Mouse (Mus musculus) limb, embryonic 13.5 days (tissue): ENCODE data around the gene Rbm33. TPM values are rescaled to one million over a fixed set of nuclear protein-coding genes. Genes with fewer than 3 reads are reported as not detected.
A peak's percentile ranks its signal among the peaks of the same experiment; 100 is the strongest.

Experiments
- ATAC-seq: fragments of 200-750 bp; cut with Nextera tagmentation; 2 replicates; pipeline ENCODE4 v1.8.0; 2017; ENCODE audit warnings: low read depth, moderate number of reproducible peaks, moderate TSS enrichment; ENCODE audit not compliant: low FRiP score
- H3K27ac ChIP-seq: fragments of 300-500 bp; sonication (generic); 2 replicates; pipeline ENCODE4 v1.5.1; 2015; ENCODE audit warnings: inconsistent platforms, mild to moderate bottlenecking, moderate library complexity
- H3K27me3 ChIP-seq: fragments of 300-500 bp; sonication (generic); 2 replicates; pipeline ENCODE4 v1.6.1; 2015; ENCODE audit warnings: mild to moderate bottlenecking, inconsistent platforms
- H3K36me3 ChIP-seq: fragments of 300-500 bp; sonication (generic); 2 replicates; pipeline ENCODE4 v1.6.1; 2015; ENCODE audit warnings: inconsistent platforms, mild to moderate bottlenecking, moderate library complexity
- H3K4me1 ChIP-seq: fragments of 300-500 bp; sonication (generic); 2 replicates; pipeline ENCODE4 v1.6.1; 2015; ENCODE audit warnings: inconsistent platforms
- H3K4me2 ChIP-seq: fragments of 300-500 bp; sonication (generic); replicated peaks from 2 replicates; pipeline ENCODE4 v1.6.1; 2015; ENCODE audit warnings: inconsistent platforms, mild to moderate bottlenecking, moderate library complexity
- H3K4me3 ChIP-seq: fragments of 300-500 bp; sonication (generic); 2 replicates; pipeline ENCODE4 v1.5.1; 2015; ENCODE audit warnings: moderate library complexity, mild to moderate bottlenecking, inconsistent platforms
- H3K9ac ChIP-seq: fragments of 300-500 bp; sonication (generic); 2 replicates; pipeline ENCODE4 v1.6.1; 2015; ENCODE audit warnings: mild to moderate bottlenecking, inconsistent platforms
- H3K9me3 ChIP-seq: fragments of 300-500 bp; sonication (generic); 2 replicates; pipeline ENCODE4 v1.6.1; 2016; ENCODE audit warnings: inconsistent platforms
- WGBS: fragments of 180-500 bp; shearing (Covaris S2); methylation state at CpG from one replicate; pipeline ENCODE4 v1.1.7; 2015; 5-methylcytosine and 5-hydroxymethylcytosine counted together
- polyA plus RNA-seq: library from polyadenylated mRNA; unstranded; fragments of >200 nt; fragmentation: Nextera tagmentation; extraction: Ambion mirVana; gene quantifications from 2 replicates; pipeline ENCODE4 v1.2.1, GENCODE M21; 2015

Rbm33 gene
- polyA plus RNA-seq, 1 experiment from 2014 or later, result 12.5 TPM

- Histone ChIP-seq H3K4me1 (no peaks in the 10 kb centered on the region), H3K36me3 (peaks cover 53% of the 10 kb centered on the region), H3K4me2 (no peak overlapping the region), H3K4me3 (no peak overlapping the region), H3K9me3 (no peaks in the 10 kb centered on the region), H3K27me3 (no peaks in the 10 kb centered on the region), H3K27ac (no peak overlapping the region), H3K9ac (no peak overlapping the region)
- 90% methylated on average over 9 of the region's 9 CpGs for WGBS
- no peak for ATAC-seq
Measured at GRCm38 (mm10) chr5:28387531-28388179, 70.7 kb downstream of the Rbm33 start.

DNA sequence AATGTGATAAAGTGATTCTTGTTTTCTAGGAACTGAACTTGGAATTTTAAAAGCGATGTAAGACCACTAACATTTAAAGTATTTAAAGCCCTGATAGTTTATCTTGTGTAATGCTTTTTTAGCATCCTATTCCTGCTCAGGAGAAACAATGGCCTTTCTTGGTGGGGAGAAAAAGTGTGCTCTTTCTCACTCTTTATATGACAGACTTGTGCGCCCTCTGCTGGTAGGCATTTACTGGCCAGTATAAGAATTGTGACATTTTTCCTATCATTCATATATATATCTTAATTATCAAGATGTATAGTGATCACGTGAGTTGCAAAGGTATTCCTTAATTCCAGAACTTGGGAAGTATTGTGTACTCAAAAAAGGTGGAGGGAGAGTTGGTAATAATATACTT, 71.3 kb downstream of the Rbm33 start:
- ATAC-seq, result peak; percentile 48; the same call in 1 of the 2 replicates
- H3K4me2 ChIP-seq, result no peak overlapping the region
- WGBS, result 63% methylated on average over 3 of the region's 3 CpGs

DNA sequence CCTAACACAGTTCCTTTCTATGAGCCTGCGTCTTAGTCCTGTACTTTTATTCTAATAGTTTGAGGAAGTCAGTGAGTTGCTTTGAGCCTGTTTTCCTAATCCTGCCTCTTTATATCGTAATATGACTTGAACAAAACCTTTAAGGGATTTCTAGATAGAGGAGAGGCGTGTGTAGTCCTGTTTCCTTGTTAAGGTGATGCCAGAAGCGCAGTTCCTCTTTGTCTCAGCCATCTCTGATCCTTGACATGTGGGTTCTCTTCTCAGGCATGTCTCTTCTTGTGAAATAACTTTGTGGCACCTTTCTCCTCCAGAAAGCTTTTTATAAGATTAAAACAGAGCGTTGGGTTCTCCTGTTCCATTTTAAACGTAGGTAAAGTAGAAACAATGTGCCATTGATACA, 73.3 kb downstream of the Rbm33 start:
- no peak for ATAC-seq
- 78% methylated on average over 6 of the region's 6 CpGs for WGBS
- Histone ChIP-seq H3K27me3 (no peaks in the 10 kb centered on the region), H3K4me3 (no peak overlapping the region), H3K9me3 (no peaks in the 10 kb centered on the region), H3K9ac (no peak overlapping the region), H3K4me2 (no peak overlapping the region), H3K27ac (no peak overlapping the region), H3K36me3 (peaks cover 67% of the 10 kb centered on the region), H3K4me1 (no peaks in the 10 kb centered on the region)

More for the DNA sequence above, 71.3 kb downstream of the Rbm33 start:
- no peak overlapping the region for H3K27ac ChIP-seq
- H3K36me3 ChIP-seq, result peaks cover 51% of the 10 kb centered on the region
- H3K4me3 ChIP-seq, result no peak overlapping the region
- no peaks in the 10 kb centered on the region for H3K27me3 ChIP-seq
- no peaks in the 10 kb centered on the region for H3K4me1 ChIP-seq
- no peaks in the 10 kb centered on the region for H3K9me3 ChIP-seq
- H3K9ac ChIP-seq, result no peak overlapping the region

- Histone ChIP-seq H3K9ac (no peak overlapping the region), H3K4me1 (no peaks in the 10 kb centered on the region), H3K4me3 (no peak overlapping the region), H3K9me3 (no peaks in the 10 kb centered on the region), H3K4me2 (no peak overlapping the region), H3K27me3 (no peaks in the 10 kb centered on the region), H3K36me3 (peaks cover 63% of the 10 kb centered on the region), H3K27ac (no peak overlapping the region)
- 94% methylated on average over 2 of the region's 2 CpGs for WGBS
- ATAC-seq, result no peak
Measured at GRCm38 (mm10) chr5:28397344-28397743, 80.4 kb downstream of the Rbm33 start.

- H3K4me1 ChIP-seq, result no peaks in the 10 kb centered on the region
- WGBS, result 58% methylated on average over 3 of the region's 3 CpGs
- H3K9ac ChIP-seq, result no peak overlapping the region
- no peak for ATAC-seq
- H3K9me3 ChIP-seq, result no peaks in the 10 kb centered on the region
- no peak overlapping the region for H3K4me3 ChIP-seq
- no peaks in the 10 kb centered on the region for H3K27me3 ChIP-seq
- no peak overlapping the region for H3K27ac ChIP-seq
- H3K4me2 ChIP-seq, result no peak overlapping the region
- peaks cover 59% of the 10 kb centered on the region for H3K36me3 ChIP-seq
Measured at GRCm38 (mm10) chr5:28398736-28399135, 81.8 kb downstream of the Rbm33 start.

GRCm38 (mm10) chr5:28399451-28400115, 82.7 kb downstream of the Rbm33 start:
- H3K4me2 ChIP-seq, result no peak overlapping the region
- H3K4me1 ChIP-seq, result no peaks in the 10 kb centered on the region
- no peak overlapping the region for H3K4me3 ChIP-seq
- no peak overlapping the region for H3K27ac ChIP-seq
- H3K9ac ChIP-seq, result no peak overlapping the region
- H3K9me3 ChIP-seq, result no peaks in the 10 kb centered on the region
- no peak for ATAC-seq
- H3K27me3 ChIP-seq, result no peaks in the 10 kb centered on the region
- peaks cover 51% of the 10 kb centered on the region for H3K36me3 ChIP-seq
- 75% methylated on average over 2 of the region's 2 CpGs for WGBS

DNA sequence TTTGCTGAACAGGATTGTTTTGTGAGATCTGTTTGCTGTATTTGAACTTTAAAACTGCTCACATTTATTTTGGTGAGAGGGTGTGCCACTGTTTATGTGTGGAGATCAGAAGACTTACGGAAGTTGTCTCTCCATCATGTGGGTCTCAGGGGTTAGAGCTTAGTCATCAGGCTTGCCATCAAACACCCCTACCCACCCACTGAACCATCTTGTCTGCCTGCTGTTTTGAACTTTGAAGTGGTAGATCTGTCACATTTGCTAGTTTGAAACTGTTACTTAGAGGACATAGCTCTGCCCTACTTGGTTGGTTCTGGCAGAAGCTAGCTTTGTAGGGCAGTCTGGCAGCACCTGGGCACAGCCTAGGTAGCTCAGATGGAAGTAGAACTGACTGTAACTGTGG, 85.8 kb downstream of the Rbm33 start:
- H3K9me3 ChIP-seq, result no peaks in the 10 kb centered on the region
- no peak for ATAC-seq
- no peak overlapping the region for H3K9ac ChIP-seq
- no peak overlapping the region for H3K4me3 ChIP-seq
- H3K4me2 ChIP-seq, result no peak overlapping the region
- peaks cover 37% of the 10 kb centered on the region for H3K36me3 ChIP-seq
- 94% methylated on average over 1 of the region's 1 CpGs for WGBS
- no peak overlapping the region for H3K27ac ChIP-seq
- H3K27me3 ChIP-seq, result no peaks in the 10 kb centered on the region
- no peaks in the 10 kb centered on the region for H3K4me1 ChIP-seq

DNA sequence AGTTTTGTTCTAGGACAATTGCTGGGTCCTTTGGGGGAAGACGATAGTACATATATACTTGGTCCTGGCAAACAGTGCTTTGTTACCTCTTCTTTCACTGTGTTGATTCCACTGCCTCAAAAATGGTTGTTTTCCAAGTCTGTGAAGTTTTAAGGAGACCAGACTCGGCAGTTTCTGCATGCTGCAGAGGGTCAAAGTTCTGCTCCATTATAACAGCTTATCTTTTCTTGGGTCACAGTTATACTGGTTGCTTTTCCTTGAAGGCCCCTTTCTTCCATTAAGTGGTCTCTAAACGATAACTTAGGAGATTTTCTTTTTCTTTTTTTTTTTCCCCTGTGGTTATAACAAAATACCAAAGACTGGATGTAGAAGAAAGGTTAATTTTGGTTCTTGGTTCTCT, 89.7 kb downstream of the Rbm33 start:
- Histone ChIP-seq H3K4me2 (no peak overlapping the region), H3K27ac (no peak overlapping the region), H3K36me3 (peaks cover 47% of the 10 kb centered on the region), H3K9me3 (no peaks in the 10 kb centered on the region), H3K27me3 (no peaks in the 10 kb centered on the region), H3K4me3 (no peak overlapping the region), H3K9ac (no peak overlapping the region), H3K4me1 (no peaks in the 10 kb centered on the region)
- 92% methylated on average over 3 of the region's 3 CpGs for WGBS
- no peak for ATAC-seq

DNA sequence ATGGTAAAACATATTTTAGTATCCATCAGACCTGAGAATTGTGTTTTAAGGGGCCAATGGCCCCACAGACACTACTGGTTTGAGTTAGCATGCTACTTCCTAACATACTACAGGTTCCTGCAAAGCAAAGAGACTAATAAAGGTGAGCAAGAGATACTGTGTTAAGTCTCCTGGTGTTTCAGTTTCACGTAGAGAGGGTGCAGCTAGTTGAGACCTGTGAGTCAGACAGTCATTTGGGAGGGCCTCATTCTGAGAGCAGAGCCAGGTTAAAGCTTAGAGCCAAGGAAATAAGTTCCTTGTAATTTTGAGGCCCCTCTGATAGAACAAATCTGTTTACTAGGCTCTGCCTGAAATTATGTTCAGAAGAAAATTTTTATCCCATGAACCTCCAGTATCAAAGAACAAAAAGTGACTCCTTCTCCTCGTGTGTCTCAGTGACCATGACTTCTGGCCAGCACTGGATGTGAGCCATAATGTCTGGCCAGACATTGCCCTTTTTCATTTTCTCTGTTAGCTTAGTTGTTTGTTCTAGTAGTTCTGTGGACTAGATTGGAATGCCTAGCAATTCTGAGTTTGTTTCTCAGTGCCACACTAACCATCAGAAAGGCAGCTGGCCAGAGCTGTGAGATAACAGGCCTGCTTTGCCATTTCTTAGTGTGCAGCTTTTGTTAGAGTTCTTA, 95.2 kb downstream of the Rbm33 start:
- 92% methylated on average over 2 of the region's 2 CpGs for WGBS
- Histone ChIP-seq H3K27me3 (no peaks in the 10 kb centered on the region), H3K9me3 (no peaks in the 10 kb centered on the region), H3K9ac (no peak overlapping the region), H3K36me3 (peaks cover 93% of the 10 kb centered on the region), H3K4me3 (no peak overlapping the region), H3K4me2 (no peak overlapping the region), H3K27ac (no peak overlapping the region), H3K4me1 (no peaks in the 10 kb centered on the region)
- no peak for ATAC-seq

DNA sequence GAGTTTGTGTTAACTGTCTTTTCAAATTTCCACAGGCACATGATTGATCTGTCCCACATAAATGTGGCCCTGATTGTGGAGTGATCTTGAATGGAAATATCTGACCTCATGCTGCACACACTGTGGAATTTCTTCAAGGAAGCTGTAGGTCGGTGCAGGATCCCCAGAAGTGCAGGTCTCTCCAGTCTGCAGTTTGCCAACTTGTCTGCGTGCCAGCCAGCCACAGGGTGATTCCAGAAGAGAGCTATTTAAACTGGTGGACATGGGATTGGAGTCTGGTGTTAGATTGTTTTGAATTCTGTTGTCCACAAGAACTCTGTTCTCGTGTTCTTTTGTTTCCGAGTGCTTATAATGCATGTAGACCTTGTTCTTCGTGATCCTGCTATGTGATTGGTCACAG, 96.6 kb downstream of the Rbm33 start:
- no peaks in the 10 kb centered on the region for H3K27me3 ChIP-seq
- ATAC-seq, result no peak
- H3K4me1 ChIP-seq, result no peaks in the 10 kb centered on the region
- H3K36me3 ChIP-seq, result peaks cover 94% of the 10 kb centered on the region
- no peak overlapping the region for H3K9ac ChIP-seq
- H3K27ac ChIP-seq, result no peak overlapping the region
- 91% methylated on average over 5 of the region's 5 CpGs for WGBS
- no peaks in the 10 kb centered on the region for H3K9me3 ChIP-seq
- no peak overlapping the region for H3K4me2 ChIP-seq
- no peak overlapping the region for H3K4me3 ChIP-seq

- Histone ChIP-seq H3K9ac (no peak overlapping the region), H3K27me3 (no peaks in the 10 kb centered on the region), H3K4me3 (no peak overlapping the region), H3K27ac (no peak overlapping the region), H3K9me3 (no peaks in the 10 kb centered on the region), H3K36me3 (peaks cover 94% of the 10 kb centered on the region), H3K4me2 (no peak overlapping the region), H3K4me1 (no peaks in the 10 kb centered on the region)
- ATAC-seq, result no peak
- WGBS, result 91% methylated on average over 3 of the region's 3 CpGs
Measured at GRCm38 (mm10) chr5:28414076-28414475, 97.2 kb downstream of the Rbm33 start.

DNA sequence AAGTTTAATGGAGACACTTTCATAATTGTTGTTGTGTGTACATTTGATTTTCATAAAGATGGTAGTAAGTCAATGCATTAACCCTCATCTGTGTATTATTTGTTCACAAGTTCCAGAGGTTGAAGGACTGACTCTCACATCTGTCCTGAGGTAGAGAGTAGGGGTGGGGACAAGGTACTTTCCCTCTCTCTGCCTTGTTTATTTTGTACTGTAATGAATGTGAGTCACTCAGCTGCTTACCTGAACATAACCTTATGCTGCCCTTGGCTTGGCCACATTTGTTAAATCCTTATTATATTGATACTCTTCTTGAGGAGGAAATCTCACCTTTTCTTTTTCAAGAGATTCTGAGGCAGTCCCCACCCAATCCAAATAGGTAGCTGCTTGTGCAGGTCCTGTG, 99.1 kb downstream of the Rbm33 start:
- no peaks in the 10 kb centered on the region for H3K9me3 ChIP-seq
- H3K27me3 ChIP-seq, result no peaks in the 10 kb centered on the region
- no peaks in the 10 kb centered on the region for H3K4me1 ChIP-seq
- no peak overlapping the region for H3K9ac ChIP-seq
- H3K27ac ChIP-seq, result no peak overlapping the region
- H3K4me3 ChIP-seq, result no peak overlapping the region
- H3K4me2 ChIP-seq, result no peak overlapping the region
- no peak for ATAC-seq
- H3K36me3 ChIP-seq, result peaks cover 94% of the 10 kb centered on the region
